Comparison of ENCODE assay signal across 8 mouse cellular contexts in the genomic region with DNA sequence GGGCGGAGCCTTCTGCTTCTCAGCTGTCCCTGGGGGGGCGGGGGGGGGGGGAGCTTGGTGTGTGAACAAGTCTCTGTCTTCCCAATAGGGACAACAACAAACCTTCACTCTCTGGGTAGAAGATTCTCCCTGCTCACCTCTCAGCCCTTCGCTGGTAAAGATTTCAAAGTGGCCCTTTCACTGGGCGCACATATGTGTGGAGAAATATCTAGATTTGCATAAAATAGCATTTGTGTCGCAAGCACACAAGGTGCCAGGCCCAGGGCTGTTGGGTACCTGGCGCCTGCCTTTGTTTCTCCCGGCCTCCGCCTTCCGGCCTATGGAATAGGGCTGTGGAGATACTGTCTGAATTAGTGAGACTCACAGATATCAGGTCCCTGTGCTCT. TPM values are rescaled to one million over a fixed set of nuclear protein-coding genes. Genes with fewer than 3 reads are reported as not detected.
A peak's percentile ranks its signal among the peaks of the same experiment; 100 is the strongest.
DNase-seq lines count a peak whose midpoint lies in the region; ATAC-seq lines count a peak whose summit lies in the region.

No protein-coding gene starts in this region.

- peak overlapping the region; percentile 52 for H3K9ac ChIP-seq in heart, embryonic 13.5 days
- H3K9ac ChIP-seq in lung, embryonic 16.5 days (ENCODE audit: low read length): no peak overlapping the region
- no peak overlapping the region for H3K9ac ChIP-seq in embryonic facial prominence, embryonic 12.5 days
- H3K9ac ChIP-seq in liver, embryonic 16.5 days (ENCODE audit: low read depth, low read length): no peak overlapping the region

- peaks cover 4% of the 10 kb centered on the region; the same call in 1 of the 2 replicates for H3K9me3 ChIP-seq in heart, embryonic 13.5 days
- peaks cover 2% of the 10 kb centered on the region for H3K9me3 ChIP-seq in lung, embryonic 16.5 days (ENCODE audit: control insufficient read depth, low read length)
- H3K9me3 ChIP-seq in embryonic facial prominence, embryonic 12.5 days: no peaks in the 10 kb centered on the region
- H3K9me3 ChIP-seq in liver, embryonic 16.5 days (replicated peaks; ENCODE audit: control insufficient read depth, low read length): no peaks in the 10 kb centered on the region

- WGBS in heart, embryonic 13.5 days: 52% methylated on average over 9 of the region's 9 CpGs
- whole genome bisulfite sequencing in lung, embryonic 16.5 days: 64% methylated on average over 9 of the region's 9 CpGs
- 69% methylated on average over 9 of the region's 9 CpGs for WGBS in embryonic facial prominence, embryonic 12.5 days
- 37% methylated on average over 9 of the region's 9 CpGs for WGBS in liver, embryonic 16.5 days (ENCODE audit: insufficient replicate concordance)

- H3K36me3 ChIP-seq in heart, embryonic 13.5 days: peaks cover 29% of the 10 kb centered on the region
- peaks cover 17% of the 10 kb centered on the region for H3K36me3 ChIP-seq in lung, embryonic 16.5 days (ENCODE audit: control insufficient read depth, insufficient read depth, low read length)
- H3K36me3 ChIP-seq in embryonic facial prominence, embryonic 12.5 days: peaks cover 26% of the 10 kb centered on the region
- H3K36me3 ChIP-seq in liver, embryonic 16.5 days (ENCODE audit: control insufficient read depth, insufficient read depth): peaks cover 14% of the 10 kb centered on the region

- H3K4me1 ChIP-seq in heart, embryonic 13.5 days: peaks cover 36% of the 10 kb centered on the region
- peaks cover 8% of the 10 kb centered on the region for H3K4me1 ChIP-seq in lung, embryonic 16.5 days (replicated peaks; ENCODE audit: control insufficient read depth, insufficient read depth, low read length)
- peaks cover 18% of the 10 kb centered on the region for H3K4me1 ChIP-seq in embryonic facial prominence, embryonic 12.5 days
- H3K4me1 ChIP-seq in liver, embryonic 16.5 days (ENCODE audit: control insufficient read depth, low read depth, low read length): no peaks in the 10 kb centered on the region; the same call in none of the 2 replicates

- no peak overlapping the region for H3K4me3 ChIP-seq in heart, embryonic 13.5 days
- no peak overlapping the region for H3K4me3 ChIP-seq in lung, embryonic 16.5 days (ENCODE audit: low read length)
- H3K4me3 ChIP-seq in embryonic facial prominence, embryonic 12.5 days: no peak overlapping the region
- no peak overlapping the region for H3K4me3 ChIP-seq in liver, embryonic 16.5 days (ENCODE audit: low read depth, low read length)

- H3K27ac ChIP-seq in heart, embryonic 13.5 days (replicated peaks): peak overlapping the region; percentile 91
- H3K27ac ChIP-seq in lung, embryonic 16.5 days (ENCODE audit: low read length): peak overlapping the region; percentile 81
- peak overlapping the region; percentile 80 for H3K27ac ChIP-seq in embryonic facial prominence, embryonic 12.5 days
- peak overlapping the region; percentile 66; the same call in 1 of the 2 replicates for H3K27ac ChIP-seq in liver, embryonic 16.5 days (ENCODE audit: low read length)

- H3K27me3 ChIP-seq in heart, embryonic 13.5 days (replicated peaks): no peaks in the 10 kb centered on the region
- no peaks in the 10 kb centered on the region for H3K27me3 ChIP-seq in lung, embryonic 16.5 days (ENCODE audit: control insufficient read depth, insufficient read depth, low read depth, low read length)
- H3K27me3 ChIP-seq in embryonic facial prominence, embryonic 12.5 days: no peaks in the 10 kb centered on the region
- no peaks in the 10 kb centered on the region for H3K27me3 ChIP-seq in liver, embryonic 16.5 days (ENCODE audit: control insufficient read depth, insufficient read depth, low read depth, low read length)

- H3K4me2 ChIP-seq in heart, embryonic 13.5 days: no peak overlapping the region
- H3K4me2 ChIP-seq in lung, embryonic 16.5 days (ENCODE audit: low read depth, low read length): no peak overlapping the region
- no peak overlapping the region; the same call in 1 of the 2 replicates for H3K4me2 ChIP-seq in embryonic facial prominence, embryonic 12.5 days (replicated peaks)
- H3K4me2 ChIP-seq in liver, embryonic 16.5 days (ENCODE audit: low read depth, low read length): no peak overlapping the region

- DNase-seq in heart, adult 9 months (ENCODE audit: low spot score in 2 of 2): no peak
- no peak for DNase-seq in lung, postnatal 36 days
- no peak for DNase-seq in cerebellum, adult 9-11 months
- no peak for DNase-seq in thymus, postnatal 10 days (ENCODE audit: low spot score in 2 of 2)

- peak; percentile 9; the same call in 1 of the 2 replicates for ATAC-seq in heart, embryonic 13.5 days (ENCODE audit: extremely low read depth, insufficient number of reproducible peaks, low FRiP score, low TSS enrichment)
- ATAC-seq in lung, embryonic 16.5 days (ENCODE audit: low read depth): peak; percentile 10; the same call in 1 of the 2 replicates
- ATAC-seq in embryonic facial prominence, embryonic 12.5 days (ENCODE audit: insufficient number of reproducible peaks, insufficient read depth, low FRiP score, low TSS enrichment): 0 out of 2 replicates have a peak, but pooled peaks have one; percentile 42
- no peak for ATAC-seq in liver, embryonic 16.5 days (ENCODE audit: low read depth)

RNA-seq across cellular contexts. Expression of a gene that starts 11.8 kb away (rescaled TPM):
- polyA plus RNA-seq in heart, embryonic 13.5 days (2015; fragmentation: Nextera tagmentation; extraction: Ambion mirVana): 1.5 and 1.9 TPM in 2 replicates
- polyA plus RNA-seq in lung, embryonic 16.5 days (2015; fragmentation: Nextera tagmentation; extraction: Ambion mirVana): 1.9 and 2.2 TPM in 2 replicates
- 1.4 TPM in 2 replicates for polyA plus RNA-seq in embryonic facial prominence, embryonic 12.5 days (2016; fragmentation: Nextera tagmentation; extraction: Ambion mirVana)
- polyA plus RNA-seq in liver, embryonic 16.5 days (2015; fragmentation: Nextera tagmentation; extraction: Ambion mirVana): 2.0 and 2.7 TPM in 2 replicates

RNA-seq across cellular contexts. Expression of a gene that starts 12.4 kb away (rescaled TPM):
- 60.7 and 61.4 TPM in 2 replicates for polyA plus RNA-seq in heart, embryonic 13.5 days (2015; fragmentation: Nextera tagmentation; extraction: Ambion mirVana)
- polyA plus RNA-seq in lung, embryonic 16.5 days (2015; fragmentation: Nextera tagmentation; extraction: Ambion mirVana): 140 and 151 TPM in 2 replicates
- 28.9 and 30.5 TPM in 2 replicates for polyA plus RNA-seq in embryonic facial prominence, embryonic 12.5 days (2016; fragmentation: Nextera tagmentation; extraction: Ambion mirVana)
- 8.4 and 9.5 TPM in 2 replicates for polyA plus RNA-seq in liver, embryonic 16.5 days (2015; fragmentation: Nextera tagmentation; extraction: Ambion mirVana)

RNA-seq across cellular contexts. Expression of a gene that starts 16.5 kb away (rescaled TPM):
- 6.1 and 6.5 TPM in 2 replicates for polyA plus RNA-seq in heart, embryonic 13.5 days (2015; fragmentation: Nextera tagmentation; extraction: Ambion mirVana)
- polyA plus RNA-seq in lung, embryonic 16.5 days (2015; fragmentation: Nextera tagmentation; extraction: Ambion mirVana): 9.0 and 9.9 TPM in 2 replicates
- 14.3 and 15.2 TPM in 2 replicates for polyA plus RNA-seq in embryonic facial prominence, embryonic 12.5 days (2016; fragmentation: Nextera tagmentation; extraction: Ambion mirVana)
- polyA plus RNA-seq in liver, embryonic 16.5 days (2015; fragmentation: Nextera tagmentation; extraction: Ambion mirVana): 4.0 and 4.5 TPM in 2 replicates

RNA-seq across cellular contexts. Expression of a gene that starts 26.2 kb away (rescaled TPM):
- 192 and 199 TPM in 2 replicates for polyA plus RNA-seq in heart, embryonic 13.5 days (2015; fragmentation: Nextera tagmentation; extraction: Ambion mirVana)
- 352 and 357 TPM in 2 replicates for polyA plus RNA-seq in lung, embryonic 16.5 days (2015; fragmentation: Nextera tagmentation; extraction: Ambion mirVana)
- polyA plus RNA-seq in embryonic facial prominence, embryonic 12.5 days (2016; fragmentation: Nextera tagmentation; extraction: Ambion mirVana): 390 and 406 TPM in 2 replicates
- polyA plus RNA-seq in liver, embryonic 16.5 days (2015; fragmentation: Nextera tagmentation; extraction: Ambion mirVana): 118 and 124 TPM in 2 replicates

RNA-seq across cellular contexts. Expression of a gene that starts 26.3 kb away (rescaled TPM):
- polyA plus RNA-seq in heart, embryonic 13.5 days (2015; fragmentation: Nextera tagmentation; extraction: Ambion mirVana): 11.5 and 13.7 TPM in 2 replicates
- polyA plus RNA-seq in lung, embryonic 16.5 days (2015; fragmentation: Nextera tagmentation; extraction: Ambion mirVana): 21.8 and 22.6 TPM in 2 replicates
- polyA plus RNA-seq in embryonic facial prominence, embryonic 12.5 days (2016; fragmentation: Nextera tagmentation; extraction: Ambion mirVana): 28.1 and 30.2 TPM in 2 replicates
- 8.6 and 10.0 TPM in 2 replicates for polyA plus RNA-seq in liver, embryonic 16.5 days (2015; fragmentation: Nextera tagmentation; extraction: Ambion mirVana)
